Mouse (Mus musculus): ENCODE results near the gene Hsd17b13. TPM values are rescaled to one million over a fixed set of nuclear protein-coding genes. Genes with fewer than 3 reads are reported as not detected.
A peak's percentile ranks its signal among the peaks of the same experiment; 100 is the strongest.
"Not testable (repeated sequence)": the region's sequence is repeated elsewhere in the genome, so short reads cannot be mapped to it uniquely, and the experiment has no call there.

Hsd17b13 gene
- polyA plus RNA-seq (2015; fragmentation: Nextera tagmentation; extraction: Ambion mirVana): 0.95 TPM in 1 of 2 replicates, not detected in the other

GRCm38 (mm10) chr5:103977297-103977696 lies at the start of gene Hsd17b13:
Hsd17b13 (minus strand) TSS chr5:103977410.
- H3K4me3 ChIP-seq (replicated peaks): no peak within 1 kb of the TSS
- H3K9me3 ChIP-seq (replicated peaks): no peaks in the 10 kb centered on the region
- H3K27me3 ChIP-seq (replicated peaks): no peaks in the 10 kb centered on the region
- no peak within 1 kb of the TSS for H3K4me2 ChIP-seq
- H3K9ac ChIP-seq (replicated peaks): no peak within 1 kb of the TSS
- no peaks in the 10 kb centered on the region for H3K36me3 ChIP-seq
- no peak for ATAC-seq (ENCODE audit: low FRiP score)
- H3K27ac ChIP-seq (replicated peaks): no peak within 1 kb of the TSS
- H3K4me1 ChIP-seq: no peaks in the 10 kb centered on the region
- WGBS: 84% methylated on average over 4 of the region's 4 CpGs

- WGBS: 55% methylated on average over 17 of the region's 17 CpGs
- H3K4me2 ChIP-seq: no peak overlapping the region
- no peak for ATAC-seq (ENCODE audit: low FRiP score)
Observed at GRCm38 (mm10) chr5:104025245-104025854, 48.1 kb upstream of the Hsd17b13 start.

GRCm38 (mm10) chr5:104024762-104025161 lies 47.6 kb upstream of the Hsd17b13 start:
- Histone ChIP-seq H3K4me2 (no peak overlapping the region), H3K27ac (replicated peaks) (no peak overlapping the region), H3K9ac (replicated peaks) (no peak overlapping the region), H3K4me3 (replicated peaks) (no peak overlapping the region), H3K27me3 (replicated peaks) (0 out of 2 replicates have a peak, but pooled peaks cover 4% of the 10 kb centered on the region), H3K36me3 (no peaks in the 10 kb centered on the region), H3K4me1 (peaks cover 23% of the 10 kb centered on the region), H3K9me3 (replicated peaks) (no peaks in the 10 kb centered on the region)
- ATAC-seq (ENCODE audit: low FRiP score): no peak
- WGBS: 80% methylated on average over 11 of the region's 11 CpGs

More at GRCm38 (mm10) chr5:104025245-104025854, 48.1 kb upstream of the Hsd17b13 start:
- no peak overlapping the region for H3K27ac ChIP-seq (replicated peaks)
- peaks cover 18% of the 10 kb centered on the region for H3K4me1 ChIP-seq
- 0 out of 2 replicates have a peak, but pooled peaks cover 4% of the 10 kb centered on the region for H3K27me3 ChIP-seq (replicated peaks)
- H3K9me3 ChIP-seq (replicated peaks): no peaks in the 10 kb centered on the region
- H3K9ac ChIP-seq (replicated peaks): no peak overlapping the region
- H3K36me3 ChIP-seq: no peaks in the 10 kb centered on the region
- no peak overlapping the region for H3K4me3 ChIP-seq (replicated peaks)

- not testable (repeated sequence) for H3K27ac ChIP-seq (replicated peaks); H3K4me3 ChIP-seq (replicated peaks); H3K36me3 ChIP-seq; H3K9me3 ChIP-seq (replicated peaks); H3K9ac ChIP-seq (replicated peaks); H3K27me3 ChIP-seq (replicated peaks); H3K4me2 ChIP-seq; ATAC-seq (ENCODE audit: low FRiP score)
- WGBS: 90% methylated on average over 5 of the region's 5 CpGs
- H3K4me1 ChIP-seq: peaks cover 28% of the 10 kb centered on the region
Observed at GRCm38 (mm10) chr5:104024193-104024592, 47.0 kb upstream of the Hsd17b13 start.

- 80% methylated on average over 8 of the region's 8 CpGs for WGBS
- no peak overlapping the region for H3K27ac ChIP-seq (replicated peaks)
- H3K4me1 ChIP-seq: peaks cover 28% of the 10 kb centered on the region
- no peak overlapping the region for H3K9ac ChIP-seq (replicated peaks)
- no peaks in the 10 kb centered on the region for H3K36me3 ChIP-seq
- H3K4me2 ChIP-seq: no peak overlapping the region
- H3K9me3 ChIP-seq (replicated peaks): no peaks in the 10 kb centered on the region
- no peak overlapping the region for H3K4me3 ChIP-seq (replicated peaks)
- ATAC-seq (ENCODE audit: low FRiP score): no peak
- 0 out of 2 replicates have a peak, but pooled peaks cover 4% of the 10 kb centered on the region for H3K27me3 ChIP-seq (replicated peaks)
Observed at GRCm38 (mm10) chr5:104023289-104024020, 46.2 kb upstream of the Hsd17b13 start.

- no peak for ATAC-seq (ENCODE audit: low FRiP score)
- Histone ChIP-seq H3K27ac (replicated peaks) (peak overlapping the region; percentile 79; the same call in 1 of the 2 replicates), H3K4me2 (peak overlapping the region; percentile 91), H3K27me3 (replicated peaks) (0 out of 2 replicates have a peak, but pooled peaks cover 4% of the 10 kb centered on the region), H3K4me3 (replicated peaks) (peak overlapping the region; percentile 53), H3K9me3 (replicated peaks) (no peaks in the 10 kb centered on the region), H3K4me1 (peaks cover 28% of the 10 kb centered on the region), H3K36me3 (no peaks in the 10 kb centered on the region), H3K9ac (replicated peaks) (peak overlapping the region; percentile 58; the same call in 1 of the 2 replicates)
- 20% methylated on average over 5 of the region's 5 CpGs for WGBS
Observed at GRCm38 (mm10) chr5:104022558-104022957, 45.3 kb upstream of the Hsd17b13 start.

GRCm38 (mm10) chr5:104021597-104022378 lies 44.6 kb upstream of the Hsd17b13 start, which contains the start of gene Hsd17b11:
Hsd17b11 (minus strand) TSS chr5:104021919.
- Histone ChIP-seq H3K27me3 (replicated peaks) (0 out of 2 replicates have a peak, but pooled peaks cover 4% of the 10 kb centered on the region), H3K4me3 (replicated peaks) (peak within 1 kb of the TSS; percentile 53), H3K4me2 (peak within 1 kb of the TSS; percentile 91), H3K9me3 (replicated peaks) (no peaks in the 10 kb centered on the region), H3K27ac (replicated peaks) (peak within 1 kb of the TSS; percentile 79), H3K36me3 (no peaks in the 10 kb centered on the region), H3K9ac (replicated peaks) (peak within 1 kb of the TSS; percentile 58), H3K4me1 (peaks cover 28% of the 10 kb centered on the region)
- ATAC-seq (ENCODE audit: low FRiP score): peak; percentile 85
- WGBS: 2% methylated on average over 31 of the region's 31 CpGs

GRCm38 (mm10) chr5:104011419-104011818 lies 34.2 kb upstream of the Hsd17b13 start:
- Histone ChIP-seq H3K36me3 (no peaks in the 10 kb centered on the region), H3K9ac (replicated peaks) (no peak overlapping the region), H3K4me2 (no peak overlapping the region), H3K4me3 (replicated peaks) (no peak overlapping the region), H3K9me3 (replicated peaks) (no peaks in the 10 kb centered on the region), H3K27ac (replicated peaks) (no peak overlapping the region), H3K27me3 (replicated peaks) (no peaks in the 10 kb centered on the region), H3K4me1 (no peaks in the 10 kb centered on the region)
- ATAC-seq (ENCODE audit: low FRiP score): no peak

GRCm38 (mm10) chr5:104010261-104010660 lies 33.1 kb upstream of the Hsd17b13 start:
- H3K27ac ChIP-seq (replicated peaks): no peak overlapping the region
- WGBS: 93% methylated on average over 7 of the region's 7 CpGs
- H3K27me3 ChIP-seq (replicated peaks): no peaks in the 10 kb centered on the region
- no peak overlapping the region for H3K9ac ChIP-seq (replicated peaks)
- no peak overlapping the region for H3K4me2 ChIP-seq
- no peak for ATAC-seq (ENCODE audit: low FRiP score)
- no peaks in the 10 kb centered on the region for H3K4me1 ChIP-seq
- no peaks in the 10 kb centered on the region for H3K9me3 ChIP-seq (replicated peaks)
- no peak overlapping the region for H3K4me3 ChIP-seq (replicated peaks)
- no peaks in the 10 kb centered on the region for H3K36me3 ChIP-seq

GRCm38 (mm10) chr5:104009421-104009820 lies 32.2 kb upstream of the Hsd17b13 start:
- Histone ChIP-seq H3K27ac (replicated peaks) (no peak overlapping the region), H3K27me3 (replicated peaks) (no peaks in the 10 kb centered on the region), H3K4me2 (no peak overlapping the region), H3K9me3 (replicated peaks) (no peaks in the 10 kb centered on the region), H3K36me3 (no peaks in the 10 kb centered on the region), H3K9ac (replicated peaks) (no peak overlapping the region), H3K4me1 (no peaks in the 10 kb centered on the region), H3K4me3 (replicated peaks) (no peak overlapping the region)
- 92% methylated on average over 3 of the region's 3 CpGs for WGBS
- no peak for ATAC-seq (ENCODE audit: low FRiP score)

- ATAC-seq (ENCODE audit: low FRiP score): no peak
- Histone ChIP-seq H3K27ac (replicated peaks) (no peak overlapping the region), H3K9me3 (replicated peaks) (no peaks in the 10 kb centered on the region), H3K36me3 (no peaks in the 10 kb centered on the region), H3K4me2 (no peak overlapping the region), H3K9ac (replicated peaks) (no peak overlapping the region), H3K4me1 (no peaks in the 10 kb centered on the region), H3K27me3 (replicated peaks) (no peaks in the 10 kb centered on the region), H3K4me3 (replicated peaks) (no peak overlapping the region)
- 77% methylated on average over 5 of the region's 5 CpGs for WGBS
Observed at GRCm38 (mm10) chr5:104007801-104008200, 30.6 kb upstream of the Hsd17b13 start.

Data from neural tube, embryonic 15.5 days (tissue).